Mouse (Mus musculus) bone marrow, adult 2 months (tissue): ENCODE measurements around the gene Hk1. TPM values are rescaled to one million over a fixed set of nuclear protein-coding genes. Genes with fewer than 3 reads are reported as not detected.

Source experiments
- H3K27ac ChIP-seq: fragments of 200-500 bp; 2 replicates; pipeline ENCODE4 v1.5.1; 2012; ENCODE audit warnings: low read depth, mild to moderate bottlenecking, control low read depth, inconsistent platforms, low read length; ENCODE audit not compliant: control insufficient read depth, poor library complexity, insufficient read depth
- H3K4me1 ChIP-seq: fragments of 200-500 bp; 2 replicates; pipeline ENCODE4 v1.6.1; 2011; ENCODE audit warnings: low read length; ENCODE audit not compliant: control insufficient read depth, insufficient read depth
- H3K4me3 ChIP-seq: fragments of 200-500 bp; replicated peaks from 2 replicates; pipeline ENCODE3; 2011; ENCODE audit warnings: mild to moderate bottlenecking, low read depth, low read length, control low read depth; ENCODE audit not compliant: control insufficient read depth
- CTCF ChIP-seq: fragments of 200-500 bp; IDR thresholded peaks from 2 replicates; pipeline ENCODE4 v1.5.1; 2011; ENCODE audit warnings: low read length, control low read depth; ENCODE audit not compliant: control insufficient read depth, insufficient read depth
- POLR2A ChIP-seq: fragments of 200-500 bp; IDR thresholded peaks from 2 replicates; pipeline ENCODE4 v1.6.1; 2011; ENCODE audit warnings: low read depth, mild to moderate bottlenecking, control low read depth, low read length, borderline replicate concordance; ENCODE audit not compliant: control insufficient read depth
- WGBS: fragments of 180-500 bp; shearing (Covaris S2); methylation state at CpG from one replicate; pipeline ENCODE4 v1.1.7; 2018; 5-methylcytosine and 5-hydroxymethylcytosine counted together
- polyA plus RNA-seq: library from polyadenylated mRNA; stranded (reverse); fragments of >200 nt; gene quantifications from 2 replicates; pipeline ENCODE4 v1.2.4, GENCODE M21; 2011; ENCODE audit warnings: low replicate concordance; ENCODE audit not compliant: missing spikeins, insufficient read depth, insufficient read length

Hk1 gene
- polyA plus RNA-seq, 1 experiment, result 93.6 TPM

GRCm38 (mm10) chr10:62222777-62223176 lies 156.9 kb downstream of the Hk1 start:
- WGBS, result 90% methylated on average over 17 of the region's 17 CpGs
- Histone ChIP-seq H3K4me1 (no peaks in the 10 kb centered on the region; the same call in 1 of the 2 replicates), H3K27ac (no peak overlapping the region), H3K4me3 (no peak overlapping the region)
- no peak for TF ChIP-seq POLR2A
- no peak for TF ChIP-seq CTCF

- no peak overlapping the region for H3K27ac ChIP-seq
- no peak for TF ChIP-seq POLR2A
- no peak for TF ChIP-seq CTCF
- no peaks in the 10 kb centered on the region; the same call in 1 of the 2 replicates for H3K4me1 ChIP-seq
- no peak overlapping the region for H3K4me3 ChIP-seq
- WGBS, result 73% methylated on average over 2 of the region's 2 CpGs
Measured at GRCm38 (mm10) chr10:62221647-62222046, 158.1 kb downstream of the Hk1 start.

GRCm38 (mm10) chr10:62220732-62221514 lies 158.8 kb downstream of the Hk1 start:
- H3K27ac ChIP-seq, result no peak overlapping the region
- WGBS, result 76% methylated on average over 8 of the region's 8 CpGs
- H3K4me1 ChIP-seq, result no peaks in the 10 kb centered on the region; the same call in 1 of the 2 replicates

More at GRCm38 (mm10) chr10:62220732-62221514, 158.8 kb downstream of the Hk1 start:
- H3K4me3 ChIP-seq, result no peak overlapping the region
- TF ChIP-seq CTCF, result no peak
- TF ChIP-seq POLR2A, result no peak

Other genes with a start within 250 kb of the Hk1 start
- not detected in 2 replicates for gene Neurog3, start 246.8 kb downstream of the Hk1 start, polyA plus RNA-seq
- gene Fam241b, start 236.0 kb downstream of the Hk1 start, polyA plus RNA-seq, result 2.0 TPM in 1 of 2 replicates, not detected in the other
- 2.7 and 5.3 TPM in 2 replicates for gene Tspan15, start 148.7 kb downstream of the Hk1 start, polyA plus RNA-seq
- not detected in 2 replicates for gene Tacr2, start 127.5 kb downstream of the Hk1 start, polyA plus RNA-seq
- not detected in 2 replicates for gene Hkdc1, start 42.6 kb upstream of the Hk1 start, polyA plus RNA-seq
- not detected in 2 replicates for gene 4930507D05Rik, start 69.6 kb upstream of the Hk1 start, polyA plus RNA-seq
- gene Supv3l1, start 69.8 kb upstream of the Hk1 start, polyA plus RNA-seq, result 19.5 and 28.8 TPM in 2 replicates
- gene Vps26a, start 106.9 kb upstream of the Hk1 start, polyA plus RNA-seq, result 13.6 and 26.5 TPM in 2 replicates
- gene Srgn, start 147.5 kb upstream of the Hk1 start, polyA plus RNA-seq, result 68.7 and 72.9 TPM in 2 replicates
- gene Kif1bp, start 198.5 kb upstream of the Hk1 start, polyA plus RNA-seq, result 6.1 TPM in 2 replicates
- gene Ddx21, start 222.4 kb upstream of the Hk1 start, polyA plus RNA-seq, result 22.0 and 36.6 TPM in 2 replicates